Comparison of ENCODE assay signal across 8 mouse cellular contexts in the genomic region with DNA sequence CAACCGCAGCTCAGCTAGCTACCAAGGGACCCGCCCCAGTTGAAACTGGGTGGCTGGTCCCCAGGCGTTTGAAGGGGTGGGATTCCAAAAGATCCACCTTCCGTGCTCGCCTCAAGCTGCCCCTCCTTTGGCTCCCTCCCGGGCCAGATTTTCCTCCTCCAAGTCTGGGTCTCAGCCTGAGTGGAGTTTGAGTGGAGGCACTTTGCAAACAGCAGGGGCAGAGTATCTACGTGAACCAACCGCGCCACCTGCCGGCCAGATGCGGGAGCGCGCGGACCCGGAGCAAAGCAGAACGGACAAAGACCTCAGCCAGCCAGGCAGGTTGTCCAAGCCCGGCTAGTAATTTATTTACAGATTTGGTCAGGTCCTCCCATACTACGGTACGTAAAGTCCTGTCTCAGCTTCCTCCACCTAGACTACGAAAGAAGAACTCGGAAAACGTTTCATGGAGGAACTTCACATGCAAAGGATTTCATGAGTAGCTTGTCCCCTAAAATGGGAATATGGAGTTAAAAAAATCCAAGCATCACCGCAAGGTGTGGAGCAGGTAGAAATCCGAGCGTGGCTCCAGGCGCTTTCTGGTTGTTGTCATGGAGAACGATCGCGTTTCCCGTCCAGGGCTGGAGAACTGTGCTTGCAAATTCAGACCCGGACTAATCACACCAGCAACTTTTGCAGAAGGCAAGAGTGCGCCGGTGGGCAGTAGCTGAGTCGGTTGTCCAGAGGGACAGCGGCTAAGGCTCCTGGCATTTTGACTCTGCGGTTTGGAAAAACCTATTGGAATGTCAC. TPM values are rescaled to one million over a fixed set of nuclear protein-coding genes. Genes with fewer than 3 reads are reported as not detected.
DNase-seq lines count a peak whose midpoint lies in the region; ATAC-seq and TF ChIP-seq lines count a peak whose summit lies in the region.

No protein-coding gene starts in this region.

- H3K9me3 ChIP-seq in hindbrain, embryonic 11.5 days (ENCODE audit: control insufficient read depth, low read length): no peaks in the 10 kb centered on the region
- no peaks in the 10 kb centered on the region for H3K9me3 ChIP-seq in lung, postnatal 0 days (ENCODE audit: low read length)

- no peaks in the 10 kb centered on the region; the same call in 1 of the 2 replicates for H3K27me3 ChIP-seq in hindbrain, embryonic 11.5 days (ENCODE audit: control insufficient read depth, insufficient read depth, low read length)
- no peaks in the 10 kb centered on the region for H3K27me3 ChIP-seq in lung, postnatal 0 days (replicated peaks; ENCODE audit: insufficient read depth, low read length)

- peak overlapping the region; percentile 65 for H3K9ac ChIP-seq in hindbrain, embryonic 11.5 days (ENCODE audit: low read depth, low read length)
- H3K9ac ChIP-seq in lung, postnatal 0 days (replicated peaks; ENCODE audit: low read depth): no peak overlapping the region

- H3K4me1 ChIP-seq in hindbrain, embryonic 11.5 days (replicated peaks; ENCODE audit: control insufficient read depth, insufficient read depth, low read length): 0 out of 2 replicates have a peak, but pooled peaks cover 2% of the 10 kb centered on the region
- H3K4me1 ChIP-seq in lung, postnatal 0 days (ENCODE audit: insufficient read depth, low read depth, low read length): peaks cover 6% of the 10 kb centered on the region; the same call in 1 of the 2 replicates

- H3K4me3 ChIP-seq in hindbrain, embryonic 11.5 days (ENCODE audit: low read depth, low read length): peak overlapping the region; percentile 76
- H3K4me3 ChIP-seq in lung, postnatal 0 days (ENCODE audit: low read depth, low read length): peak overlapping the region; percentile 65

- TF ChIP-seq EP300 in lung, postnatal 0 days (IDR thresholded peaks at IDR 0.05): no peak

- peak overlapping the region; percentile 31; the same call in 1 of the 2 replicates for H3K27ac ChIP-seq in hindbrain, embryonic 11.5 days (ENCODE audit: low read depth, low read length)
- H3K27ac ChIP-seq in lung, postnatal 0 days (ENCODE audit: low read length): peak overlapping the region; percentile 34; the same call in 1 of the 2 replicates

- WGBS in hindbrain, embryonic 11.5 days: 1% methylated on average over 36 of the region's 36 CpGs
- 1% methylated on average over 36 of the region's 36 CpGs for WGBS in lung, postnatal 0 days

- H3K4me2 ChIP-seq in hindbrain, embryonic 11.5 days (replicated peaks; ENCODE audit: low read depth, low read length): peak overlapping the region; percentile 93
- H3K4me2 ChIP-seq in lung, postnatal 0 days (replicated peaks; ENCODE audit: low read depth, low read length): peak overlapping the region; percentile 91

- ATAC-seq in hindbrain, embryonic 11.5 days (ENCODE audit: low FRiP score): peak; percentile 23
- peak; percentile 65 for ATAC-seq in lung, postnatal 0 days

- peak; percentile 98 for TF ChIP-seq CTCF in lung, postnatal 0 days (IDR thresholded peaks at IDR 0.05)

- no peaks in the 10 kb centered on the region for H3K36me3 ChIP-seq in hindbrain, embryonic 11.5 days (ENCODE audit: control insufficient read depth, insufficient read depth, low read length)
- H3K36me3 ChIP-seq in lung, postnatal 0 days (ENCODE audit: insufficient read depth, low read length): no peaks in the 10 kb centered on the region

- DNase-seq in Muller cell, postnatal 12 days (ENCODE audit: inconsistent ontology term): peak; percentile 94
- peak; percentile 80 for DNase-seq in cerebellum, adult 9-11 months
- DNase-seq in frontal cortex, postnatal 10 days (ENCODE audit: low spot score in 2 of 2): peak; percentile 83 to 92
- peak; percentile 95 for DNase-seq in hindbrain, embryonic 11.5 days (ENCODE audit: low spot score)
- DNase-seq in layer of hippocampus, postnatal 14 days (ENCODE audit: low spot score in 2 of 2): peak; percentile 96 to 97
- peak; percentile 92 for DNase-seq in lung, postnatal 0 days (ENCODE audit: low spot score)
- DNase-seq in ovary, postnatal 14 days (ENCODE audit: low spot score): peak; percentile 98
- peak; percentile 50 for DNase-seq in thymus, postnatal 0 days (ENCODE audit: low spot score)

RNA-seq across cellular contexts. Expression of gene Epha4, which starts 1.5 kb away (rescaled TPM):
- polyA plus RNA-seq in hindbrain, embryonic 11.5 days (2014; fragmentation: Nextera tagmentation; extraction: Ambion mirVana): 25.9 and 28.0 TPM in 2 replicates
- total RNA-seq in layer of hippocampus, postnatal 14 days (2021): 100 to 1,000 TPM; 348 to 361 TPM
- 9.5 and 9.6 TPM in 2 replicates for polyA plus RNA-seq in lung, postnatal 0 days (2015; fragmentation: Nextera tagmentation; extraction: Ambion mirVana)
- polyA plus RNA-seq in thymus, postnatal 0 days (2015; fragmentation: Nextera tagmentation; extraction: Ambion mirVana): 1.1 TPM in 2 replicates

Comparison
In these comparisons a context has a peak if more than half of its experiments do, and no peak if none do; other contexts are left out.
1. Peak in every context shown above with its lines: DNase-seq, ATAC-seq, H3K4me3 ChIP-seq and H3K27ac ChIP-seq.